Mouse (Mus musculus) Patski (cell line): ENCODE results near the gene Olfr1412. TPM values are rescaled to one million over a fixed set of nuclear protein-coding genes. Genes with fewer than 3 reads are reported as not detected.

ENCODE experiments used
- ATAC-seq: fragments of 100-300 bp; one replicate; pipeline ENCODE4 v1.8.0; 2021
- CTCF ChIA-PET: fragments of 350-600 bp; sonication (Branson Sonifier 250); formaldehyde crosslinking; loops from one replicate; lab custom pipeline; 2022; ENCODE audit warnings: inconsistent platforms; lab: Charles Lee
- POLR2A ChIA-PET: fragments of 350-600 bp; sonication (Branson Sonifier 250); formaldehyde crosslinking; loops from one replicate; lab custom pipeline; 2022; ENCODE audit warnings: antibody characterized with exemption, inconsistent platforms; lab: Charles Lee
- DNase-seq: peaks from one replicate; pipeline ENCODE4 v3.0.0-alpha.2; 2011; ENCODE audit warnings: low read depth, low spot score
- H3K27me3 ChIP-seq: fragments of 371-371 bp; one replicate; pipeline ENCODE4 v1.5.1; 2021
- CTCF ChIP-seq: fragments of 100-300 bp; IDR thresholded peaks from one replicate; pipeline ENCODE4 v1.5.1; 2021
- in situ Hi-C: fragments of 300-500 bp; cut with MboI; formaldehyde crosslinking; loops from 3 replicates; pipeline ENCODE4 v1.11.1; 2018; ENCODE audit warnings: low pct_unique_long_range_greater_than_20kb, mixed read lengths
- polyA plus RNA-seq: library from polyadenylated mRNA; unstranded; gene quantifications from one replicate; pipeline ENCODE4 v1.2.3, GENCODE M21; 2021

The Olfr1412 gene
- polyA plus RNA-seq, 1 experiment from 2014 or later, result not detected

GRCm38 (mm10) chr1:92614516-92614915 is 28.9 kb downstream of the Olfr1412 start:
- POLR2A ChIA-PET, result no interaction called here
- ATAC-seq (no peak), DNase-seq (no peak)
- H3K27me3 ChIP-seq, result peaks cover 11% of the 10 kb centered on the region
- in situ Hi-C loops, result loop anchor here (5.0 to 25.0 kb wide), 2 partner anchors 82 to 652 kb away; no protein-coding TSS in a partner anchor
- CTCF ChIA-PET, result interaction anchor here (1.0 to 4.4 kb wide), 6 partner anchors 16 to 220 kb away, joined by 3 to 17 read pairs (median 7); partner anchors contain the start of genes Cops9 and Otos
- peak; percentile 62 for TF ChIP-seq CTCF

GRCm38 (mm10) chr1:92616046-92616445 is 30.5 kb downstream of the Olfr1412 start:
- ChIA-PET CTCF (interaction anchor here (0.8 to 3.5 kb wide), 3 partner anchors 18 to 218 kb away, joined by 3 to 9 read pairs (median 9); partner anchors contain the start of gene Otos), POLR2A (interaction anchor here (0.6 kb wide), 1 partner anchor 594 kb away, joined by 4 read pairs; no protein-coding TSS in a partner anchor)
- DNase-seq (no peak), ATAC-seq (peak; percentile 41)
- no peak for TF ChIP-seq CTCF
- in situ Hi-C loops, result loop anchor here (25.0 kb wide), 1 partner anchor 654 kb away; no protein-coding TSS in a partner anchor
- H3K27me3 ChIP-seq, result no peaks in the 10 kb centered on the region

GRCm38 (mm10) chr1:92617488-92617887 is 31.9 kb downstream of the Olfr1412 start, which contains the start of gene Olfr12:
TSS of gene Olfr12 (plus strand) at chr1:92617788.
- DNase-seq, result no peak
- ChIA-PET CTCF (interaction anchor here (1.6 kb wide), 1 partner anchor 31 kb away, joined by 9 read pairs; the partner anchor contains the start of gene Otos), POLR2A (no interaction called here)
- in situ Hi-C loops, result loop anchor here (25.0 kb wide), 1 partner anchor 655 kb away; no protein-coding TSS in a partner anchor
- TF ChIP-seq CTCF, result no peak
- no peaks in the 10 kb centered on the region for H3K27me3 ChIP-seq
- ATAC-seq, result no peak

- TF ChIP-seq CTCF, result no peak
- H3K27me3 ChIP-seq, result peaks cover 2% of the 10 kb centered on the region
- POLR2A ChIA-PET, result no interaction called here
- in situ Hi-C loops, result loop anchor here (25.0 kb wide), 1 partner anchor 656 kb away; no protein-coding TSS in a partner anchor
- no peak for DNase-seq
- CTCF ChIA-PET, result no interaction called here
- no peak for ATAC-seq
Observed at GRCm38 (mm10) chr1:92618360-92618759, 32.8 kb downstream of the Olfr1412 start.

GRCm38 (mm10) chr1:92628227-92628626 is 42.6 kb downstream of the Olfr1412 start:
- POLR2A ChIA-PET, result no interaction called here
- TF ChIP-seq CTCF, result no peak
- DNase-seq, result no peak
- in situ Hi-C loops, result no loop called here
- ATAC-seq, result no peak
- CTCF ChIA-PET, result no interaction called here
- H3K27me3 ChIP-seq, result peaks cover 61% of the 10 kb centered on the region

GRCm38 (mm10) chr1:92632196-92632595 is 46.6 kb downstream of the Olfr1412 start:
- in situ Hi-C loops, result no loop called here
- no peak for ATAC-seq
- peaks cover 36% of the 10 kb centered on the region for H3K27me3 ChIP-seq
- no peak for DNase-seq
- POLR2A ChIA-PET, result no interaction called here
- CTCF ChIA-PET, result no interaction called here
- TF ChIP-seq CTCF, result no peak

- H3K27me3 ChIP-seq, result peaks cover 28% of the 10 kb centered on the region
- DNase-seq, result no peak
- no peak for ATAC-seq
- no peak for TF ChIP-seq CTCF
- POLR2A ChIA-PET, result no interaction called here
- in situ Hi-C loops, result no loop called here
- CTCF ChIA-PET, result no interaction called here
Observed at GRCm38 (mm10) chr1:92632948-92633347, 47.4 kb downstream of the Olfr1412 start.

- POLR2A ChIA-PET, result no interaction called here
- no peak for TF ChIP-seq CTCF
- ATAC-seq (no peak), DNase-seq (no peak)
- H3K27me3 ChIP-seq, result peaks cover 21% of the 10 kb centered on the region
- in situ Hi-C loops, result no loop called here
- CTCF ChIA-PET, result interaction anchor here (1.0 to 1.1 kb wide), 2 partner anchors 15 to 17 kb away, joined by 3 read pairs; partner anchors contain the start of gene Otos
Observed at GRCm38 (mm10) chr1:92633726-92634125, 48.1 kb downstream of the Olfr1412 start.

GRCm38 (mm10) chr1:92634569-92634968 is 49.0 kb downstream of the Olfr1412 start:
- CTCF ChIA-PET, result interaction anchor here (0.9 to 1.1 kb wide), 2 partner anchors 18 to 19 kb away, joined by 3 read pairs; no protein-coding TSS in a partner anchor
- DNase-seq (no peak), ATAC-seq (no peak)
- peaks cover 13% of the 10 kb centered on the region for H3K27me3 ChIP-seq
- in situ Hi-C loops, result no loop called here
- TF ChIP-seq CTCF, result no peak
- POLR2A ChIA-PET, result no interaction called here

GRCm38 (mm10) chr1:92634976-92635599 is 49.5 kb downstream of the Olfr1412 start:
- DNase-seq, result no peak
- in situ Hi-C loops, result no loop called here
- CTCF ChIA-PET, result interaction anchor here (0.9 kb wide), 1 partner anchor 20 kb away, joined by 3 read pairs; no protein-coding TSS in a partner anchor
- peaks cover 9% of the 10 kb centered on the region for H3K27me3 ChIP-seq
- POLR2A ChIA-PET, result no interaction called here
- TF ChIP-seq CTCF, result no peak
- ATAC-seq, result no peak

- H3K27me3 ChIP-seq, result no peaks in the 10 kb centered on the region
- ChIA-PET CTCF (no interaction called here), POLR2A (no interaction called here)
- TF ChIP-seq CTCF, result no peak
- ATAC-seq, result no peak
- in situ Hi-C loops, result no loop called here
- DNase-seq, result no peak
Observed at GRCm38 (mm10) chr1:92636015-92636414, 50.4 kb downstream of the Olfr1412 start.
